Mouse (Mus musculus): Measurements from ENCODE around the gene D130043K22Rik. TPM values are rescaled to one million over a fixed set of nuclear protein-coding genes. Genes with fewer than 3 reads are reported as not detected.

D130043K22Rik gene
- polyA plus RNA-seq, 1 experiment from 2014 or later, result 0.82 TPM

- no peak for DNase-seq (ENCODE audit: low spot score)
- peak; percentile 48; the same call in 1 of the 2 replicates for ATAC-seq (replicated peaks; ENCODE audit: low FRiP score, low read depth)
Observed at GRCm38 (mm10) chr13:24880704-24881103, 35.8 kb downstream of the D130043K22Rik start.

DNA sequence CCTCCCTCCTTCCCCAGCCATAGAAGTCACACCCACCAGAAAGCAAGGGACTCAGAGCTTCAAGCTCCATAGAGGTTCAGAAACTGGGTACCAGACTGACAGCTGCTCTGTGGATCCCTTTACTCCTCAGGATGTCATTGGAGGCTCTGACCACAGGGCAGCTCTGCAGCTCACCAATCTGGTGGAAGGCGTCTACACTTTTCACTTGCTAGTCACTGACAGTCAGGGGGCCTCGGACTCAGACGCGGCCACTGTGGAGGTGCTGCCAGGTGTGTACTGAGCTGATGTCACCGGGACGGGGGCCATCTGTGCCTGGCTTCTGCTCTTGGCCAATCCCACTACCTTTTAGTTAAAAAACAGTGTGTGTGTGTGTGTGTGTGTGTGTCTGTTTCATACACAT lies 37.5 kb downstream of the D130043K22Rik start:
- H3K27me3 ChIP-seq (ENCODE audit: insufficient read depth, low read length), result no peaks in the 10 kb centered on the region
- no peak overlapping the region for H3K4me3 ChIP-seq (replicated peaks; ENCODE audit: low read depth, low read length)
- 93% methylated on average over 6 of the region's 6 CpGs for WGBS
- no peak for TF ChIP-seq CTCF (IDR thresholded peaks at IDR 0.05; ENCODE audit: low read depth)
- no peak for ATAC-seq (replicated peaks; ENCODE audit: low FRiP score, low read depth)
- H3K4me1 ChIP-seq (replicated peaks; ENCODE audit: insufficient read depth, low read length), result no peaks in the 10 kb centered on the region
- no peak overlapping the region for H3K27ac ChIP-seq
- no peak for DNase-seq (ENCODE audit: low spot score)
- H3K4me2 ChIP-seq (ENCODE audit: low read length), result no peak overlapping the region
- H3K36me3 ChIP-seq (ENCODE audit: insufficient read depth, low read length), result no peaks in the 10 kb centered on the region
- H3K9me3 ChIP-seq (replicated peaks; ENCODE audit: low read length), result no peaks in the 10 kb centered on the region
- H3K9ac ChIP-seq (ENCODE audit: low read depth, low read length), result no peak overlapping the region

More at GRCm38 (mm10) chr13:24880704-24881103, 35.8 kb downstream of the D130043K22Rik start:
- Histone ChIP-seq H3K9me3 (replicated peaks; ENCODE audit: low read length) (no peaks in the 10 kb centered on the region), H3K4me1 (replicated peaks; ENCODE audit: insufficient read depth, low read length) (no peaks in the 10 kb centered on the region), H3K27ac (peak overlapping the region; percentile 66; the same call in 1 of the 2 replicates), H3K9ac (ENCODE audit: low read depth, low read length) (no peak overlapping the region), H3K36me3 (ENCODE audit: insufficient read depth, low read length) (no peaks in the 10 kb centered on the region), H3K27me3 (ENCODE audit: insufficient read depth, low read length) (no peaks in the 10 kb centered on the region), H3K4me2 (ENCODE audit: low read length) (no peak overlapping the region), H3K4me3 (replicated peaks; ENCODE audit: low read depth, low read length) (no peak overlapping the region)
- no peak for TF ChIP-seq CTCF (IDR thresholded peaks at IDR 0.05; ENCODE audit: low read depth)
- 83% methylated on average over 5 of the region's 5 CpGs for WGBS

DNA sequence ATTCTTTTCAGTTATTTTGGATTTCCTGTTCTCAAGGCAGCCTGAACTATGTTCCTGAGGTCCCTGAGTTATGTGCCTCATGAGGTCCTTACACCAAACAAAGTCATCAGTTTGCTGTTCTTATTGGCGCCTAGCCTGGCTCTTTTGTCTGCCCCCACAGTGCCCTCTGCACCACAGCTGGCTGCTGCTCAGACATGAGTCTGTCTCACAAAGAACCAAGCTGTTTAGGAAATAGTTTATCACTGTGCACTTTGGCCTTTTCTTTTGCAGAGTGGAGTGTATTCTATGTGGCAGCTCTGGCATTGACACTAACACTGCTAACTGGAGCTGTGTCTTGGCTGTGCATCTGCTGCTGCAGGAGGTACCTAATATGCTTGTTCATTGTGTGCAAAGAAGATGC lies 44.6 kb downstream of the D130043K22Rik start:
- peaks cover 4% of the 10 kb centered on the region; the same call in 1 of the 2 replicates for H3K4me1 ChIP-seq (replicated peaks; ENCODE audit: insufficient read depth, low read length)
- WGBS, result 29% methylated on average over 1 of the region's 1 CpGs
- TF ChIP-seq CTCF (IDR thresholded peaks at IDR 0.05; ENCODE audit: low read depth), result no peak
- H3K27me3 ChIP-seq (ENCODE audit: insufficient read depth, low read length), result no peaks in the 10 kb centered on the region
- H3K4me3 ChIP-seq (replicated peaks; ENCODE audit: low read depth, low read length), result no peak overlapping the region
- H3K27ac ChIP-seq, result no peak overlapping the region
- ATAC-seq (replicated peaks; ENCODE audit: low FRiP score, low read depth) (no peak), DNase-seq (ENCODE audit: low spot score) (no peak)
- no peaks in the 10 kb centered on the region for H3K36me3 ChIP-seq (ENCODE audit: insufficient read depth, low read length)
- no peaks in the 10 kb centered on the region for H3K9me3 ChIP-seq (replicated peaks; ENCODE audit: low read length)
- no peak overlapping the region for H3K9ac ChIP-seq (ENCODE audit: low read depth, low read length)
- H3K4me2 ChIP-seq (ENCODE audit: low read length), result no peak overlapping the region

DNA sequence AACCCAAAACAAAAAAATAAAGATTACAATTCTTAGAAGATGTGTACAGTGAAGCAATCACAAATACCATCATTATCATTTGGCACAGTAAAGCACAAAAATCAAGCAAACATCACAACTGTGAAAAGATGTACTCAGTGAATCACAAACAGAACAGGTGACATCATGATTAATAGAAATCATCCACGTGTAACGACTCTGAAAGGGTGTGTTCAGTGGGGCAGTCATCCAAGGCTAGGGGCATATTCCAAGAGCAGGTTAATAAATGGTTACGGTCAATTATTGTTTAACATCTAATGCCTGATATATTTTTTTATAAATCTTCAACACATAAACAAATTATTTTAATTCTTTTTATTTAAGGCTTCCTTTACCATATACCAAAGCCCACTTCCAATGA lies 47.6 kb downstream of the D130043K22Rik start:
- ATAC-seq (replicated peaks; ENCODE audit: low FRiP score, low read depth) (no peak), DNase-seq (ENCODE audit: low spot score) (no peak)
- H3K27me3 ChIP-seq (ENCODE audit: insufficient read depth, low read length), result no peaks in the 10 kb centered on the region
- no peak overlapping the region for H3K4me3 ChIP-seq (replicated peaks; ENCODE audit: low read depth, low read length)
- no peak overlapping the region for H3K27ac ChIP-seq
- 70% methylated on average over 3 of the region's 3 CpGs for WGBS
- H3K36me3 ChIP-seq (ENCODE audit: insufficient read depth, low read length), result no peaks in the 10 kb centered on the region
- no peak for TF ChIP-seq CTCF (IDR thresholded peaks at IDR 0.05; ENCODE audit: low read depth)
- H3K4me2 ChIP-seq (ENCODE audit: low read length), result no peak overlapping the region
- peaks cover 4% of the 10 kb centered on the region; the same call in 1 of the 2 replicates for H3K4me1 ChIP-seq (replicated peaks; ENCODE audit: insufficient read depth, low read length)
- no peaks in the 10 kb centered on the region for H3K9me3 ChIP-seq (replicated peaks; ENCODE audit: low read length)
- H3K9ac ChIP-seq (ENCODE audit: low read depth, low read length), result no peak overlapping the region

GRCm38 (mm10) chr13:24893880-24894279 lies 48.9 kb downstream of the D130043K22Rik start:
- no peak overlapping the region for H3K4me3 ChIP-seq (replicated peaks; ENCODE audit: low read depth, low read length)
- no peak overlapping the region for H3K4me2 ChIP-seq (ENCODE audit: low read length)
- H3K27ac ChIP-seq, result peak overlapping the region; percentile 70
- no peaks in the 10 kb centered on the region for H3K27me3 ChIP-seq (ENCODE audit: insufficient read depth, low read length)
- DNase-seq (ENCODE audit: low spot score), result no peak
- no peak overlapping the region for H3K9ac ChIP-seq (ENCODE audit: low read depth, low read length)
- H3K4me1 ChIP-seq (replicated peaks; ENCODE audit: insufficient read depth, low read length), result peaks cover 4% of the 10 kb centered on the region; the same call in 1 of the 2 replicates
- WGBS, result 58% methylated on average over 2 of the region's 2 CpGs
- ATAC-seq (replicated peaks; ENCODE audit: low FRiP score, low read depth), result 0 out of 2 replicates have a peak, but pooled peaks have one; percentile 54
- no peaks in the 10 kb centered on the region for H3K36me3 ChIP-seq (ENCODE audit: insufficient read depth, low read length)
- H3K9me3 ChIP-seq (replicated peaks; ENCODE audit: low read length), result no peaks in the 10 kb centered on the region
- no peak for TF ChIP-seq CTCF (IDR thresholded peaks at IDR 0.05; ENCODE audit: low read depth)

DNA sequence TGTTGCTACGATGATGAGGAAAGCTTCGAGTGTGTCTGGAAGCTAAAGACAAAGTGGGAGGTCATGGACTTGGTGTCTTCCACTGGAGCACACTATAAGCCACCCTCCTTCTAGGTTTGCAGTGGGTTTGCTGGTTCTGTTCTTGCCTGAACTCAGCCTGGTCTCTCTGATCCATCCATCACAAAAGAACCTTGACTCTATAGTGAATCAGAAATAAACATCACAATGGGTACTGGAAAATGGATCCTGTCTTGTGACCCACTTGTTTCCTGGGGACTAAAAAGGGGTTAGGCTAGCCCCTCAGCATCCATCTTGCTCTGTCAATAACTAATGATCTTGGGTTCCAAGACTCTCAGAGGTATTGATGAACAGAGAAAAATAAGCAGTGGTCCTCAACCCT lies 57.0 kb downstream of the D130043K22Rik start:
- no peak overlapping the region for H3K9ac ChIP-seq (ENCODE audit: low read depth, low read length)
- WGBS, result 86% methylated on average over 2 of the region's 2 CpGs
- no peak for TF ChIP-seq CTCF (IDR thresholded peaks at IDR 0.05; ENCODE audit: low read depth)
- ATAC-seq (replicated peaks; ENCODE audit: low FRiP score, low read depth) (no peak), DNase-seq (ENCODE audit: low spot score) (no peak)
- no peaks in the 10 kb centered on the region for H3K36me3 ChIP-seq (ENCODE audit: insufficient read depth, low read length)
- H3K4me1 ChIP-seq (replicated peaks; ENCODE audit: insufficient read depth, low read length), result no peaks in the 10 kb centered on the region
- no peak overlapping the region for H3K27ac ChIP-seq
- H3K4me2 ChIP-seq (ENCODE audit: low read length), result no peak overlapping the region
- no peak overlapping the region for H3K4me3 ChIP-seq (replicated peaks; ENCODE audit: low read depth, low read length)
- H3K9me3 ChIP-seq (replicated peaks; ENCODE audit: low read length), result no peaks in the 10 kb centered on the region
- H3K27me3 ChIP-seq (ENCODE audit: insufficient read depth, low read length), result no peaks in the 10 kb centered on the region

- WGBS, result 85% methylated on average over 6 of the region's 6 CpGs
- Histone ChIP-seq H3K36me3 (ENCODE audit: insufficient read depth, low read length) (no peaks in the 10 kb centered on the region), H3K4me3 (replicated peaks; ENCODE audit: low read depth, low read length) (no peak overlapping the region), H3K4me1 (replicated peaks; ENCODE audit: insufficient read depth, low read length) (no peaks in the 10 kb centered on the region), H3K27ac (no peak overlapping the region), H3K9me3 (replicated peaks; ENCODE audit: low read length) (no peaks in the 10 kb centered on the region), H3K9ac (ENCODE audit: low read depth, low read length) (no peak overlapping the region), H3K4me2 (ENCODE audit: low read length) (no peak overlapping the region), H3K27me3 (ENCODE audit: insufficient read depth, low read length) (no peaks in the 10 kb centered on the region)
- TF ChIP-seq CTCF (IDR thresholded peaks at IDR 0.05; ENCODE audit: low read depth), result no peak
- no peak for ATAC-seq (replicated peaks; ENCODE audit: low FRiP score, low read depth)
- no peak for DNase-seq (ENCODE audit: low spot score)
Observed at GRCm38 (mm10) chr13:24903412-24903811, 58.5 kb downstream of the D130043K22Rik start.

All from kidney, postnatal 0 days (tissue).